Mouse (Mus musculus) G1E (cell line): ENCODE measurements around the gene Rcn1.

Source experiments
- CTCF ChIP-seq: IDR thresholded peaks from 2 replicates; pipeline ENCODE4 v1.5.1; 2012; ENCODE audit warnings: low read depth, low read length, inconsistent platforms, mixed read lengths
- GATA1 ChIP-seq: IDR thresholded peaks from 2 replicates; pipeline ENCODE4 v1.6.1; 2012; ENCODE audit warnings: borderline replicate concordance, low read length, inconsistent platforms, mixed read lengths
- GATA2 ChIP-seq: IDR thresholded peaks from 2 replicates; pipeline ENCODE4 v1.6.1; 2012; ENCODE audit warnings: low read depth, low read length, inconsistent platforms, borderline replicate concordance
- POLR2AphosphoS5 ChIP-seq: IDR thresholded peaks from 2 replicates; pipeline ENCODE4 v1.6.1; 2012; ENCODE audit warnings: low read depth, low read length, inconsistent platforms; ENCODE audit not compliant: insufficient replicate concordance
- TAL1 ChIP-seq: conservative IDR thresholded peaks from 2 replicates; pipeline ENCODE4 v1.6.1; 2012; ENCODE audit warnings: low read depth, low read length, inconsistent platforms, mixed read lengths

- no peak for TF ChIP-seq CTCF
- no peak for TF ChIP-seq GATA1
- no peak for TF ChIP-seq GATA2
- no peak for TF ChIP-seq TAL1
- no peak for TF ChIP-seq POLR2AphosphoS5
These were observed 41.1 kb downstream of the Rcn1 start for GRCm38 (mm10) chr2:105358040-105358439.
